Mouse (Mus musculus) induced T-regulatory cell, adult 2 months (primary cell): ENCODE measurements around the gene Ampd3.

Experiments used
- DNase-seq: peaks from one replicate; pipeline ENCODE4 v3.0.0-alpha.2; 2012; ENCODE audit warnings: low read depth

Gene Ampd3

GRCm38 (mm10) chr7:110768001-110768400 is at the start of gene Ampd3:
Gene Ampd3, plus strand, starts transcription at chr7:110768206.
- DNase-seq = peak; percentile 4

- DNase-seq = no peak
Observed at GRCm38 (mm10) chr7:110718505-110718904, 49.5 kb upstream of the Ampd3 start.

- no peak for DNase-seq
Observed at GRCm38 (mm10) chr7:110719857-110720256, 48.1 kb upstream of the Ampd3 start.

- no peak for DNase-seq
Observed at GRCm38 (mm10) chr7:110722183-110722582, 45.8 kb upstream of the Ampd3 start.

GRCm38 (mm10) chr7:110727049-110727448 is 41.0 kb upstream of the Ampd3 start:
- DNase-seq = peak; percentile 79

- DNase-seq = peak; percentile 20
Observed at GRCm38 (mm10) chr7:110728876-110729275, 39.1 kb upstream of the Ampd3 start.

- no peak for DNase-seq
Observed at GRCm38 (mm10) chr7:110729295-110729694, 38.7 kb upstream of the Ampd3 start.

GRCm38 (mm10) chr7:110731091-110731967 is 36.7 kb upstream of the Ampd3 start:
- DNase-seq = no peak

- DNase-seq = no peak
Observed at GRCm38 (mm10) chr7:110732001-110732632, 35.9 kb upstream of the Ampd3 start.

GRCm38 (mm10) chr7:110736914-110737313 is 31.1 kb upstream of the Ampd3 start:
- DNase-seq = peak; percentile 10

- DNase-seq = no peak
Observed at GRCm38 (mm10) chr7:110739764-110740163, 28.2 kb upstream of the Ampd3 start.

- no peak for DNase-seq
Observed at GRCm38 (mm10) chr7:110740188-110740587, 27.8 kb upstream of the Ampd3 start.

- DNase-seq = no peak
Observed at GRCm38 (mm10) chr7:110742022-110742421, 26.0 kb upstream of the Ampd3 start.

GRCm38 (mm10) chr7:110746087-110746562 is 21.9 kb upstream of the Ampd3 start:
- DNase-seq = no peak

- DNase-seq = no peak
Observed at GRCm38 (mm10) chr7:110746809-110747208, 21.2 kb upstream of the Ampd3 start.

- DNase-seq = no peak
Observed at GRCm38 (mm10) chr7:110750834-110751233, 17.2 kb upstream of the Ampd3 start.

GRCm38 (mm10) chr7:110751634-110752033 is 16.4 kb upstream of the Ampd3 start:
- no peak for DNase-seq

- no peak for DNase-seq
Observed at GRCm38 (mm10) chr7:110753310-110753709, 14.7 kb upstream of the Ampd3 start.

GRCm38 (mm10) chr7:110753926-110754330 is 14.1 kb upstream of the Ampd3 start:
- DNase-seq = no peak

- DNase-seq = no peak
Observed at GRCm38 (mm10) chr7:110756440-110756839, 11.6 kb upstream of the Ampd3 start.

- DNase-seq = no peak
Observed at GRCm38 (mm10) chr7:110762605-110763180, 5.3 kb upstream of the Ampd3 start.

- peak; percentile 57 for DNase-seq
Observed at GRCm38 (mm10) chr7:110768451-110769064, 552 bp downstream of the Ampd3 start.
